Mouse (Mus musculus) spleen, adult 2 months (tissue): ENCODE measurements around the gene Cobll1.

ENCODE experiments used
- CTCF ChIP-seq: fragments of 200-500 bp; IDR thresholded peaks from 2 replicates; pipeline ENCODE4 v1.5.1; 2011; ENCODE audit warnings: mild to moderate bottlenecking, inconsistent platforms; ENCODE audit not compliant: insufficient read depth, insufficient read length, insufficient replicate concordance; ENCODE audit errors: extremely low read depth
- POLR2A ChIP-seq: fragments of 200-500 bp; IDR thresholded peaks from 2 replicates; pipeline ENCODE4 v1.6.1; 2011; ENCODE audit warnings: low read depth, low read length, inconsistent platforms

- no peak for TF ChIP-seq POLR2A
- TF ChIP-seq CTCF, result no peak
Measured at GRCm38 (mm10) chr2:65191398-65191797, 47.8 kb downstream of the Cobll1 start.
